Mouse (Mus musculus) E14TG2a.4 (cell line): ENCODE results near the gene D330020A13Rik.
A peak's percentile ranks its signal among the peaks of the same experiment; 100 is the strongest.
"Not testable (repeated sequence)": the region's sequence is repeated elsewhere in the genome, so short reads cannot be mapped to it uniquely, and the experiment has no call there.

Experiments used
- H3K27me3 ChIP-seq: 2 replicates; pipeline ENCODE4 v1.6.1; 2014; ENCODE audit warnings: low read length, control low read depth; ENCODE audit not compliant: insufficient read depth
- H3K36me3 ChIP-seq: 2 replicates; pipeline ENCODE4 v1.6.1; 2014; ENCODE audit warnings: low read length, control low read depth; ENCODE audit not compliant: insufficient read depth
- H3K4me1 ChIP-seq: replicated peaks from 2 replicates; pipeline ENCODE4 v1.6.1; 2014; ENCODE audit warnings: low read depth, low read length, control low read depth
- H3K4me3 ChIP-seq: replicated peaks from 2 replicates; pipeline ENCODE4 v1.5.1; 2014; ENCODE audit warnings: mild to moderate bottlenecking, low read length
- H3K9me3 ChIP-seq: 2 replicates; pipeline ENCODE4 v1.6.1; 2014; ENCODE audit warnings: low read length, control low read depth
- CTCF ChIP-seq: conservative IDR thresholded peaks from 2 replicates; pipeline ENCODE4 v1.5.1; 2014; ENCODE audit warnings: low read length
- NANOG ChIP-seq: IDR thresholded peaks from 2 replicates; pipeline ENCODE4 v1.6.1; 2014; ENCODE audit warnings: borderline replicate concordance, low read length, mixed read lengths
- POU5F1 ChIP-seq: IDR thresholded peaks from 2 replicates; pipeline ENCODE4 v1.6.1; 2014; ENCODE audit warnings: low read length, borderline replicate concordance

Gene D330020A13Rik

GRCm38 (mm10) chr6:120288541-120288940 is 5.6 kb upstream of the D330020A13Rik start:
- Histone ChIP-seq H3K4me3 (0 out of 2 replicates have a peak overlapping the region, but pooled peaks have one; percentile 14), H3K27me3 (no peaks in the 10 kb centered on the region), H3K9me3 (no peaks in the 10 kb centered on the region), H3K4me1 (peaks cover 86% of the 10 kb centered on the region), H3K36me3 (peaks cover 16% of the 10 kb centered on the region)
- no peak for TF ChIP-seq POU5F1
- no peak for TF ChIP-seq CTCF
- TF ChIP-seq NANOG, result no peak

- H3K36me3 ChIP-seq, result peaks cover 8% of the 10 kb centered on the region
- TF ChIP-seq POU5F1, result no peak
- TF ChIP-seq CTCF, result no peak
- TF ChIP-seq NANOG, result no peak
- peaks cover 80% of the 10 kb centered on the region for H3K4me1 ChIP-seq
- H3K9me3 ChIP-seq, result no peaks in the 10 kb centered on the region
- no peaks in the 10 kb centered on the region for H3K27me3 ChIP-seq
- peak overlapping the region; percentile 8; the same call in 1 of the 2 replicates for H3K4me3 ChIP-seq
These were observed 4.7 kb upstream of the D330020A13Rik start for GRCm38 (mm10) chr6:120289430-120289829.

- H3K4me1 ChIP-seq, result peaks cover 85% of the 10 kb centered on the region
- TF ChIP-seq NANOG, result no peak
- TF ChIP-seq CTCF, result no peak
- TF ChIP-seq POU5F1, result no peak
- H3K4me3 ChIP-seq, result peak overlapping the region; percentile 27; the same call in 1 of the 2 replicates
- no peaks in the 10 kb centered on the region for H3K27me3 ChIP-seq
- H3K36me3 ChIP-seq, result no peaks in the 10 kb centered on the region
- no peaks in the 10 kb centered on the region for H3K9me3 ChIP-seq
These were observed 2.7 kb upstream of the D330020A13Rik start for GRCm38 (mm10) chr6:120291396-120292009.

DNA sequence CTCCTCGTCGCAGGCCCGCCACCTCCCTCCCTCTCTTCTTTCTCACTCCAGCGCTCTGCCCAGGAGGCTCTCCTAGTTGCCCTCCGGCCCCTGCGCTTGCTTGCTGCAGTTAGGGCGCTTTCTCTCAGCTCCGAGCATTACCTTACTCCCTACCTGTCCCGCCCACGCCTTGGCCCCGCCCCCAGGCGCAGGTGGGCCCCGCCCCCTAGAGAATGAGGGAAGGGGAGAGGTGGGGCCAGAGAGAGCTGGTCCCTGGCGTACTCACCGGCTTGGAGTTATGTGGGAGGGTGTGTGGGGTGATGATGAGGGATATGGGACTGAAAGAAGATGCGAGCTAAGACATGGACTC is 595 bp downstream of the D330020A13Rik start:
- H3K27me3 ChIP-seq, result no peaks in the 10 kb centered on the region
- H3K36me3 ChIP-seq, result no peaks in the 10 kb centered on the region
- TF ChIP-seq CTCF (no peak), NANOG (no peak), POU5F1 (no peak)
- H3K4me3 ChIP-seq, result peak overlapping the region; percentile 93
- no peaks in the 10 kb centered on the region for H3K9me3 ChIP-seq
- peaks cover 61% of the 10 kb centered on the region for H3K4me1 ChIP-seq

DNA sequence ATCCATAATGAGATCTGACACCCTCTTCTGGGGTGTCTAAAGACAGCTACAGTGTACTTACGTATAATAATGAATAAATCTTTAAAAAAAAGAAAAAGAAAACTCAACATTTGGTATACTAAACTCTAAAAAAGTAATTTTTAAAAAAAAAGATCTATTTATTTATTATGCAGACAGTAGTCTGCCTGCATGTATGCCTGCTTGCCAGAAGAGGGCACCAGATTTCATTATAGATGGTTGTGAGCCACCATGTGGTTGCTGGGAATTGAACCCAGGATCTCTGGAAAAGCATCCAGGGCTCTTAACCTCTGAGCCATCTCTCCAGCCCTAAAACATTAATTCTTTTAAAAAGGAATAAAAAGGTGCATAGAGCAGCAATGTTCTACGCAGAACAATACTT is 2.4 kb downstream of the D330020A13Rik start:
- not testable (repeated sequence) for H3K9me3 ChIP-seq, H3K4me3 ChIP-seq, H3K36me3 ChIP-seq, H3K27me3 ChIP-seq
- peak; percentile 61 for TF ChIP-seq CTCF
- H3K4me1 ChIP-seq, result peaks cover 56% of the 10 kb centered on the region

DNA sequence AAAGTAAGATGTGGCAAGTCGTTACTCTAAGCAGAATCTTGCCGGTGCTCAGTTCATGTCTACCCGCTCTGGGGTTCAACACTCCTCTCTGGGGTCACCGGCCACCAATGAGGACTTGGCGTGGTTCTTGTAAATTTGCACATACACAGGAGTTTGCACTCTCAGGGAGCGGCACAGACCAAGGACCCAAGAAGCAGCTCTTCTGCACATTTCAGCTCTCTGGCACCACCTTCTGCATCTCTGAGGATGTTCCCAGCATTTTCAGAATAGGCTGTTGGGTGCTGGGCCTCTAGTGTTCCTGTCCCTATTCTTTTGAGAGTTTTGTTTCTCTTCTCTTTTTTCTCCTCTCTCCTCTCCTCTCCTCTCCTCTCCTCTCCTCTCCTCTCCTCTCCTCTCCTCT is 7.0 kb downstream of the D330020A13Rik start:
- Histone ChIP-seq H3K4me1 (peaks cover 50% of the 10 kb centered on the region), H3K9me3 (no peaks in the 10 kb centered on the region), H3K36me3 (no peaks in the 10 kb centered on the region), H3K27me3 (no peaks in the 10 kb centered on the region), H3K4me3 (peak overlapping the region; percentile 35; the same call in 1 of the 2 replicates)
- TF ChIP-seq NANOG (no peak), CTCF (peak; percentile 45), POU5F1 (no peak)

DNA sequence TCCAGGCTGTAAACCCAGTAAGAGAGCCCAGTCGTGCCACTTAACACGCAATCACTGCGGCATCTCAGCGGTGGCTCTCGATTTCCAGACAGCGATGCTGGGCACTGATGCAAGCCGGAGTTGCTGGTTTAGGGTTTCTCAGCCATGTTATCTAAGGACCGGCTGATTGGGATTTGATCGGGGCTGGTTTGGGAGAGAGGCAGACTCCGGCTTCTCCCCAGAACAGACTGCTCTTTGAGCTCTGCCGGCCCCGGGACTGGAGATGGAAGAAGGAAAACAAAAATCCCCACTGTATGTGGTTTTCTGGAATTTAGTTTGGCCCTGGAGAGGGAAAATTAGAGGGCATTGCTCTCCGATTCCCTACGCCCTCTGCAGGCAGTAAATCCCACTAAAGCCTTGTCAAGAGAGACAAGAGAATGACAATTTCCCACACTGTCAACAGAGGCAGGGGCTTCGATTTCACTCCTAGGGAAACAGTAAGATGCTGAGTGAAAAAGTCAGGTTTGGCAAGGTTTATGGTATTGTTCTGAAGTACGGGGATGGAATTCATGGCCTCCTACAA is 8.7 kb downstream of the D330020A13Rik start:
- TF ChIP-seq CTCF (peak; percentile 47), POU5F1 (no peak)
- Histone ChIP-seq H3K9me3 (no peaks in the 10 kb centered on the region), H3K4me3 (peak overlapping the region; percentile 65), H3K4me1 (peaks cover 63% of the 10 kb centered on the region), H3K36me3 (no peaks in the 10 kb centered on the region), H3K27me3 (no peaks in the 10 kb centered on the region)

- peak; percentile 37; the same call in 1 of the 2 replicates for TF ChIP-seq POU5F1
- TF ChIP-seq NANOG, result peak; percentile 31; the same call in 1 of the 2 replicates
- no peak for TF ChIP-seq CTCF
- no peaks in the 10 kb centered on the region for H3K27me3 ChIP-seq
- H3K36me3 ChIP-seq, result no peaks in the 10 kb centered on the region
These were observed 12.9 kb downstream of the D330020A13Rik start for GRCm38 (mm10) chr6:120306859-120307594.

More at GRCm38 (mm10) chr6:120306859-120307594, 12.9 kb downstream of the D330020A13Rik start:
- Histone ChIP-seq H3K4me3 (peak overlapping the region; percentile 5), H3K4me1 (peaks cover 80% of the 10 kb centered on the region), H3K9me3 (no peaks in the 10 kb centered on the region)
